8 mouse cellular contexts compared by ENCODE assay signal in genomic region chr5:109556591-109557320, GRCm38 (mm10). TPM values are rescaled to one million over a fixed set of nuclear protein-coding genes. Genes with fewer than 3 reads are reported as not detected.
DNase-seq lines count a peak whose midpoint lies in the region; ATAC-seq lines count a peak whose summit lies in the region.

No protein-coding gene starts in this region.

- no peaks in the 10 kb centered on the region for H3K79me2 ChIP-seq in macrophage (ENCODE audit: inconsistent target)

- peak overlapping the region; percentile 80 for H3K27ac ChIP-seq in embryonic facial prominence, embryonic 10.5 days (replicated peaks)
- peak overlapping the region; percentile 92 for H3K27ac ChIP-seq in heart, embryonic 12.5 days (ENCODE audit: poor library complexity, severe bottlenecking)
- H3K27ac ChIP-seq in macrophage: peak overlapping the region; percentile 74

- peak; percentile 68 for ATAC-seq in heart, embryonic 12.5 days (ENCODE audit: insufficient number of reproducible peaks, low FRiP score)

- H3K4me2 ChIP-seq in heart, embryonic 12.5 days: peak overlapping the region; percentile 75

- peak overlapping the region; percentile 74 for H3K4me3 ChIP-seq in embryonic facial prominence, embryonic 10.5 days
- peak overlapping the region; percentile 70 for H3K4me3 ChIP-seq in heart, embryonic 12.5 days
- H3K4me3 ChIP-seq in macrophage (ENCODE audit: inconsistent target): peak overlapping the region; percentile 12; the same call in 1 of the 2 replicates

- no peaks in the 10 kb centered on the region for H3K27me3 ChIP-seq in embryonic facial prominence, embryonic 10.5 days (replicated peaks; ENCODE audit: low read depth, poor library complexity, severe bottlenecking)
- H3K27me3 ChIP-seq in heart, embryonic 12.5 days (replicated peaks): no peaks in the 10 kb centered on the region

- no peak overlapping the region for H3K9ac ChIP-seq in heart, embryonic 12.5 days

- WGBS in embryonic facial prominence, embryonic 10.5 days: 6% methylated on average over 40 of the region's 40 CpGs
- WGBS in heart, embryonic 12.5 days: 5% methylated on average over 40 of the region's 40 CpGs
- WGBS in macrophage (ENCODE audit: missing documents): 14% methylated on average over 40 of the region's 40 CpGs

- peaks cover 68% of the 10 kb centered on the region for H3K9me3 ChIP-seq in embryonic facial prominence, embryonic 10.5 days
- H3K9me3 ChIP-seq in heart, embryonic 12.5 days (replicated peaks): peaks cover 54% of the 10 kb centered on the region

- peak; percentile 84 to 86 for DNase-seq in CD8-positive naive resting alpha-beta T cell, adult 2 months (ENCODE audit: low read depth in 2 of 2, low spot score in 2 of 2)
- DNase-seq in adrenal gland, adult 8-10 months: peak; percentile 92
- peak; percentile 90 for DNase-seq in embryonic facial prominence, embryonic 10.5 days (ENCODE audit: low spot score)
- DNase-seq in layer of hippocampus, adult 18-20 months (ENCODE audit: low spot score in 2 of 2): peak; percentile 96 to 97
- peak; percentile 99 for DNase-seq in right cerebral cortex, adult 18-20 months
- DNase-seq in urinary bladder, postnatal 14 days (ENCODE audit: low spot score): peak; percentile 90

- H3K36me3 ChIP-seq in embryonic facial prominence, embryonic 10.5 days (replicated peaks): peaks cover 34% of the 10 kb centered on the region
- peaks cover 32% of the 10 kb centered on the region for H3K36me3 ChIP-seq in heart, embryonic 12.5 days
- H3K36me3 ChIP-seq in macrophage (ENCODE audit: inconsistent target): peaks cover 4% of the 10 kb centered on the region; the same call in 1 of the 2 replicates

- no peaks in the 10 kb centered on the region for H3K4me1 ChIP-seq in embryonic facial prominence, embryonic 10.5 days
- no peaks in the 10 kb centered on the region for H3K4me1 ChIP-seq in heart, embryonic 12.5 days (replicated peaks)

RNA-seq across cellular contexts. Expression of gene Crlf2, which starts 2.0 kb away (rescaled TPM):
- 10 to 100 TPM; 47.3 to 60.5 (median 55.6) TPM for total RNA-seq in adrenal gland, adult 8-10 months (2022)
- polyA plus RNA-seq in embryonic facial prominence, embryonic 10.5 days (2016; fragmentation: Nextera tagmentation; extraction: Ambion mirVana): 3.7 and 4.6 TPM in 2 replicates
- polyA plus RNA-seq in heart, embryonic 12.5 days (2016; fragmentation: Nextera tagmentation; extraction: Ambion mirVana): 9.1 TPM in 2 replicates
- total RNA-seq in layer of hippocampus, adult 18-20 months (2021): 10 to 100 TPM; 28.7 to 32.7 TPM
- total RNA-seq in macrophage (2018; cell fraction: chromatin; rRNA removed): 100 to 1,000 TPM in 1 of 26 experiments, 10 to 100 TPM in 25; 29.0 to 142 (median 59.0) TPM
- 100 to 1,000 TPM in 25 of 26 experiments, 10 to 100 TPM in 1; 78.0 to 212 (median 141) TPM for total RNA-seq in macrophage (2018; cell fraction: cytosol; rRNA removed)
- 100 to 1,000 TPM in 25 of 26 experiments, 10 to 100 TPM in 1; 97.1 to 292 (median 175) TPM for total RNA-seq in macrophage (2018; cell fraction: nucleus; rRNA removed)
- 28.7 to 140 TPM (median 102 TPM) in 3 replicates for polyA plus RNA-seq in macrophage (2018)

Comparison
In these comparisons a context has a peak if more than half of its experiments do, and no peak if none do; other contexts are left out.
1. Peak in every context shown above with its lines: DNase-seq, ATAC-seq, H3K4me3 ChIP-seq and H3K27ac ChIP-seq.
2. H3K4me3 ChIP-seq: peak in every context shown above with its lines; median percentile 74 in embryonic facial prominence, embryonic 10.5 days; 70 in heart, embryonic 12.5 days; 12 in macrophage.